Mouse (Mus musculus) testis, adult 2 months (tissue): Measurements from ENCODE around the gene Zfp78. TPM values are rescaled to one million over a fixed set of nuclear protein-coding genes. Genes with fewer than 3 reads are reported as not detected.

ENCODE experiments used
- H3K27ac ChIP-seq: fragments of 200-500 bp; 2 replicates; pipeline ENCODE4 v1.5.1; 2012; ENCODE audit warnings: low read depth, low read length; ENCODE audit not compliant: control insufficient read depth, insufficient read depth
- H3K27me3 ChIP-seq: fragments of 200-500 bp; 2 replicates; pipeline ENCODE4 v1.6.1; 2012; ENCODE audit warnings: mild to moderate bottlenecking, low read length, moderate library complexity; ENCODE audit not compliant: control insufficient read depth, insufficient read depth
- H3K36me3 ChIP-seq: fragments of 200-500 bp; 2 replicates; pipeline ENCODE4 v1.6.1; 2012; ENCODE audit warnings: mild to moderate bottlenecking, low read length; ENCODE audit not compliant: control insufficient read depth, insufficient read depth
- H3K4me1 ChIP-seq: fragments of 200-500 bp; 2 replicates; pipeline ENCODE4 v1.6.1; 2012; ENCODE audit warnings: low read length; ENCODE audit not compliant: control insufficient read depth, insufficient read depth
- H3K4me3 ChIP-seq: fragments of 200-500 bp; 2 replicates; pipeline ENCODE4 v1.5.1; 2012; ENCODE audit warnings: low read depth, mild to moderate bottlenecking, low read length, moderate library complexity, mixed read lengths; ENCODE audit not compliant: control insufficient read depth
- CTCF ChIP-seq: fragments of 200-500 bp; IDR thresholded peaks from 2 replicates; pipeline ENCODE4 v1.5.1; 2012; ENCODE audit warnings: low read depth, mild to moderate bottlenecking, inconsistent platforms, low read length, moderate library complexity; ENCODE audit not compliant: control insufficient read depth, insufficient read depth, insufficient replicate concordance
- POLR2A ChIP-seq: fragments of 200-500 bp; IDR thresholded peaks from 2 replicates; pipeline ENCODE4 v1.6.1; 2012; ENCODE audit warnings: low read depth, mild to moderate bottlenecking, inconsistent platforms, low read length, moderate library complexity; ENCODE audit not compliant: control insufficient read depth
- polyA plus RNA-seq: library from polyadenylated mRNA; depleted of rRNA; stranded (reverse); fragments of >200 nt; gene quantifications from 2 replicates; pipeline ENCODE4 v1.2.3, GENCODE M21; 2012

Gene Zfp78
- polyA plus RNA-seq, 1 experiment: 2.8 TPM

GRCm38 (mm10) chr7:6388971-6389370, 25.9 kb downstream of the Zfp78 start:
- H3K4me1 ChIP-seq: no peaks in the 10 kb centered on the region
- no peaks in the 10 kb centered on the region for H3K27me3 ChIP-seq
- H3K27ac ChIP-seq: no peak overlapping the region
- TF ChIP-seq POLR2A (no peak), CTCF (no peak)
- H3K36me3 ChIP-seq: no peaks in the 10 kb centered on the region; the same call in 1 of the 2 replicates
- H3K4me3 ChIP-seq: no peak overlapping the region; the same call in 1 of the 2 replicates

- TF ChIP-seq POLR2A: no peak
- TF ChIP-seq CTCF: no peak
- H3K4me3 ChIP-seq: no peak overlapping the region
- no peaks in the 10 kb centered on the region for H3K27me3 ChIP-seq
- no peaks in the 10 kb centered on the region; the same call in 1 of the 2 replicates for H3K36me3 ChIP-seq
- no peaks in the 10 kb centered on the region for H3K4me1 ChIP-seq
- no peak overlapping the region for H3K27ac ChIP-seq
Observed at GRCm38 (mm10) chr7:6389449-6389848, 26.4 kb downstream of the Zfp78 start.

GRCm38 (mm10) chr7:6397996-6398975, 35.2 kb downstream of the Zfp78 start, which contains the start of gene Smim17:
Gene Smim17, plus strand, starts transcription at chr7:6398715.
- H3K27ac ChIP-seq: peak within 1 kb of the TSS; percentile 69
- no peaks in the 10 kb centered on the region for H3K27me3 ChIP-seq
- H3K4me1 ChIP-seq: peaks cover 3% of the 10 kb centered on the region
- H3K4me3 ChIP-seq: peak within 1 kb of the TSS; percentile 97
- H3K36me3 ChIP-seq: no peaks in the 10 kb centered on the region
- TF ChIP-seq POLR2A: peak; percentile 20; the same call in 1 of the 2 replicates
- TF ChIP-seq CTCF: no peak

GRCm38 (mm10) chr7:6410043-6410442, 47.0 kb downstream of the Zfp78 start, which contains the start of gene Gm20715:
Gene Gm20715, plus strand, starts transcription at chr7:6410277.
- Histone ChIP-seq H3K36me3 (no peaks in the 10 kb centered on the region; the same call in 1 of the 2 replicates), H3K4me3 (peak within 1 kb of the TSS; percentile 84), H3K27ac (peak within 1 kb of the TSS; percentile 90), H3K27me3 (no peaks in the 10 kb centered on the region), H3K4me1 (peaks cover 4% of the 10 kb centered on the region)
- TF ChIP-seq POLR2A (peak; percentile 82), CTCF (peak; percentile 56; the same call in 1 of the 2 replicates)

GRCm38 (mm10) chr7:6414626-6415441, 51.8 kb downstream of the Zfp78 start:
- TF ChIP-seq POLR2A: no peak
- TF ChIP-seq CTCF: no peak
- H3K27me3 ChIP-seq: no peaks in the 10 kb centered on the region
- H3K27ac ChIP-seq: no peak overlapping the region
- H3K36me3 ChIP-seq: no peaks in the 10 kb centered on the region
- peaks cover 5% of the 10 kb centered on the region for H3K4me1 ChIP-seq
- H3K4me3 ChIP-seq: no peak overlapping the region

- Histone ChIP-seq H3K27me3 (no peaks in the 10 kb centered on the region), H3K4me1 (peaks cover 5% of the 10 kb centered on the region), H3K4me3 (no peak overlapping the region), H3K36me3 (no peaks in the 10 kb centered on the region), H3K27ac (no peak overlapping the region)
- TF ChIP-seq CTCF (no peak), POLR2A (no peak)
Observed at GRCm38 (mm10) chr7:6415442-6415787, 52.3 kb downstream of the Zfp78 start.

- Histone ChIP-seq H3K27ac (no peak overlapping the region), H3K4me1 (peaks cover 14% of the 10 kb centered on the region), H3K27me3 (no peaks in the 10 kb centered on the region), H3K36me3 (no peaks in the 10 kb centered on the region), H3K4me3 (peak overlapping the region; percentile 42)
- no peak for TF ChIP-seq POLR2A
- TF ChIP-seq CTCF: no peak
Observed at GRCm38 (mm10) chr7:6419894-6420293, 56.8 kb downstream of the Zfp78 start.
